Mouse (Mus musculus) gastrocnemius, postnatal 10 days (tissue): ENCODE measurements around the gene Gnai3. TPM values are rescaled to one million over a fixed set of nuclear protein-coding genes. Genes with fewer than 3 reads are reported as not detected.
A peak's percentile ranks its signal among the peaks of the same experiment; 100 is the strongest.

ENCODE experiments used
- DNase-seq: peaks from one replicate; pipeline ENCODE4 v3.0.0; 2021; ENCODE audit warnings: mixed read lengths
- long read RNA-seq, 2 experiments: library from polyadenylated mRNA; stranded (forward); transcript quantifications; one replicate each; pipeline ENCODE4 v2.0.0; 2021
- total RNA-seq, 2 experiments: library from RNA; stranded (reverse); gene quantifications; 2 replicates each; pipeline ENCODE4 v1.2.3; 2021

Gene Gnai3
- total RNA-seq, result 10 to 100 TPM; 28.2 to 33.2 TPM
- long read RNA-seq, experiment 1, transcript Gnai3-201 (9 exons, 3,262 nt), result major isoform, 53 of 56 reads
- long read RNA-seq, experiment 1, partial matches to known transcripts, result 3 of 56 reads
- long read RNA-seq, experiment 1, other reads (novel, unspliced or antisense), result 0 of 56 reads
- long read RNA-seq, experiment 2, transcript Gnai3-201 (9 exons, 3,262 nt), result major isoform, 43 of 44 reads
- long read RNA-seq, experiment 2, partial matches to known transcripts, result 1 of 44 reads
- long read RNA-seq, experiment 2, other reads (novel, unspliced or antisense), result 0 of 44 reads

GRCm38 (mm10) chr3:108145534-108146445 lies at the start of gene Gnai3:
Gene Gnai3, minus strand, starts transcription at chr3:108146146.
- DNase-seq, result peak; percentile 87

- no peak for DNase-seq
Measured at GRCm38 (mm10) chr3:108195287-108195686, 49.3 kb upstream of the Gnai3 start.

GRCm38 (mm10) chr3:108193686-108194085 lies 47.7 kb upstream of the Gnai3 start:
- DNase-seq, result no peak

- no peak for DNase-seq
Measured at GRCm38 (mm10) chr3:108189897-108190296, 44.0 kb upstream of the Gnai3 start.

GRCm38 (mm10) chr3:108188716-108189490 lies 43.0 kb upstream of the Gnai3 start:
- DNase-seq, result no peak

- DNase-seq, result no peak
Measured at GRCm38 (mm10) chr3:108187111-108187795, 41.3 kb upstream of the Gnai3 start.

GRCm38 (mm10) chr3:108186098-108187047 lies 40.4 kb upstream of the Gnai3 start, which contains the start of gene Amigo1:
Gene Amigo1, plus strand, starts transcription at chr3:108186335.
- DNase-seq, result peak; percentile 61

GRCm38 (mm10) chr3:108185460-108186097 lies 39.6 kb upstream of the Gnai3 start:
- DNase-seq, result no peak

- DNase-seq, result no peak
Measured at GRCm38 (mm10) chr3:108184742-108185141, 38.8 kb upstream of the Gnai3 start.

- DNase-seq, result no peak
Measured at GRCm38 (mm10) chr3:108180514-108180913, 34.6 kb upstream of the Gnai3 start.

- DNase-seq, result peak; percentile 52
Measured at GRCm38 (mm10) chr3:108178756-108179715, 33.1 kb upstream of the Gnai3 start.

- DNase-seq, result peak; percentile 47
Measured at GRCm38 (mm10) chr3:108174672-108175531, 29.0 kb upstream of the Gnai3 start.

GRCm38 (mm10) chr3:108169199-108169598 lies 23.3 kb upstream of the Gnai3 start:
- no peak for DNase-seq

- peak; percentile 55 for DNase-seq
Measured at GRCm38 (mm10) chr3:108167499-108167898, 21.6 kb upstream of the Gnai3 start.

GRCm38 (mm10) chr3:108166486-108167211 lies 20.7 kb upstream of the Gnai3 start:
- DNase-seq, result peak; percentile 67

GRCm38 (mm10) chr3:108165532-108166315 lies 19.8 kb upstream of the Gnai3 start:
- peak; percentile 46 for DNase-seq
